Mouse (Mus musculus): Measurements from ENCODE around the gene Rgs6. TPM values are rescaled to one million over a fixed set of nuclear protein-coding genes. Genes with fewer than 3 reads are reported as not detected.

Gene Rgs6
- polyA plus RNA-seq, 1 experiment: 7.8 TPM

GRCm38 (mm10) chr12:83087010-83087409 lies 498.9 kb downstream of the Rgs6 start:
- no peak for DNase-seq (ENCODE audit: low spot score)

DNA sequence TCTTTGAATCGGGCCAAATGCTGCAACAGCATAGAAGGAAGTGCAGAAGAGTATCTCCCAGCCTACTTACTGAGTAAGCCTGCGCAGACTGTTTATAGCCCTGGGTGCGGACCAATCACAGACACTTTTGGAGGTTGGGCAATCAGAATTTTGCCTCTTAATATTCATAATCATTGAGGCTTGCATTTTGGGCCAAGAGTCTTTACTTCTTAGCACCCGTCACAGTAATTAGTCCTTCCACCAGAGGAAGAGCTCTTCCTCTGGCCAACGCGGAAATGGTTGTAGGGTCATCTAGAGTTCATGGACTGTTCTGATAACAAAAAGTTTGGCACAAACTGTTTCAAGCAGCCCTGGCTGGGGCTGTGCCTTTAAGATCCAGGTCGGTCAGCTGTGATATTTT lies 499.5 kb downstream of the Rgs6 start:
- DNase-seq (ENCODE audit: low spot score): no peak

DNA sequence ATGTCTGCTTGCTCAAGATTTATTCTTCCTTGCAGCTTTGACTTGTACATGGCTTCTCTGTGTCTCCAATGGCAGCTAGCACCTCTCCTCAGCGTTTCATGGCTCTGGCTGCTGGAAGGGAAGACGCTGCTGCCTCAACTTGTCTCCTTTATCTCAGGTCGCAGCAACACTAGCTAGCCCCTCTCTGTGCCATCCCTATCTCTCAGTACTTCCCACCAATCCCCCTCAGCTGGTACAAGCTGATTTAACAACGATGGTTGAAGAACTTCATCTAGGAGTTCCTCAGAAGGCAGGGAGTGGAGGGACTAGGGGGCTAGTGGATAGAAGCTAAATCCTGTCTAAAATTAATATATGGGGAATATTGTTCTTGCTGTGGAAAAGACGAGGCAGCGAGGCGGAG lies 503.9 kb downstream of the Rgs6 start:
- no peak for DNase-seq (ENCODE audit: low spot score)

DNA sequence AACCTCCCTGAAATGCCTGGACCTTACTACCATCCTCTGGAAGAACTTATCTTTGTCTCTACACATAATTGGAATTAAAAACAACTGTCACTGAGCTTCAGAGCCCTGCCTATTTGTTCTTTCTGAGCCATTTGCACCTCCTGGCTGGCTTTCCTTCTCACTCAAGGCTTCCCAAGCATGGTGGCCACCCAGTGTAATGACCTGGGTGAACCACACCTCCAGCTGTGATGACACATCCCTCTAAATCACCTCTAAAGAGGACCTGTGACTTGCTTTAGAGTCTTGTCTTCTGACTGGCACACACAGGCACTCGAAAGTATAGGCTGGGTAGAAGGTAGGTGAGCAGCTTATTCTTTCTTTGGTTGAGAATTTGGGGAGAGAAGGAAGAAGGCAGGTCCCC lies 509.7 kb downstream of the Rgs6 start:
- DNase-seq (ENCODE audit: low spot score): no peak

DNA sequence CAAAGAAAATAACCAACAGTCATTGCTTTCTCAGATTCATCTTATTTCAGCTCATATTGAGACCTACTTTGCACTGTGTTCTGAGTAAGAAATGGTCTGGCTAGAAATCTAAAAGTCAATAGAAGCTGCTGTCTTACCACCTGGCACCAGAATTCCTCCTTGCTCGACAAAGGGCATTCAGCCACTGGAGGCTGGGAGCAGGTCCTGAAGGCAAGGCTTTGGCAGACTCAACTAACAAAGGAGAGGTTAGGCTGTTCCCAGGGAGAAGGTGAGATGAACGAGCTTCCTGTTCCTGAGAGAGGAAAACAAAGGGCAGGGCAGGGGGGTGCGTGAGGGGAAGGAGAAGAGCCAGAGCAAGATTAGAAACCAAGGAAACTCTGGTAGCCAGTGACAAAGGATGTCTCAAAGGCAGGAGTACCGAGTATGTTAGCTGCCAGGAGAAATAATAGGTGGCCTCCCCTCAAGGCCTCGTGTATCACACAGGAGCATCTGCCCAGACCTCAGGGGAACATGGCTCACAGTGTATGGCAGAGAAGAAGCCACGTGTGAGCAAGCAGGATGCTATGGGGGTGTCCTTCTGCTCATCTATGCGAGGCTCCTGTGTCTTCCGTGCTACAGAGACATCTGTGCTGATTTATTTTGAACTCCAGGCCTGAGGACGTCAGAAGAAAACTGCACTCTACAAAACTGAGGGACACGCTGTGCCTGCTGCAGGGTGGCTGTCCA lies 510.7 kb downstream of the Rgs6 start:
- no peak for DNase-seq (ENCODE audit: low spot score)

DNA sequence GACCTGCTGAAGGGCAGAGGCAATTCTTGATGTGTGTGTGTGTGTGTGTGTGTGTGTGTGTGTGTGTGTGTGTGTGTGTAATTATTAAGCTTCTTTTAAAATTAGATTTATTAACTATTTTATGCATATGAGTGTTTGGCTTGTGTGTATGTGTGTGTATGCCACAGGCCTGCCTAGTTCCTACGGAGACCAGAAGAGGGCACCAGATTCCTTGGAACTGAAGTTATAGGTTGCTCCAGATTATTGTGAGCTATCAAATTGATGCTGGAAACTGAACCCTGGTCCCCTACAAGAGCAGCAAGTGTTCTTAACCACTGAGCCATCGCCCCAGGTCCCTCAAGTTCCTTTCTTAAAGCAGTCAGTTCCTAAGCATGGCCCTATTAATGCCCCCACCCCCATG lies 511.8 kb downstream of the Rgs6 start:
- DNase-seq (ENCODE audit: low spot score): no peak

GRCm38 (mm10) chr12:83100413-83100812 lies 512.3 kb downstream of the Rgs6 start:
- DNase-seq (ENCODE audit: low spot score): no peak

DNA sequence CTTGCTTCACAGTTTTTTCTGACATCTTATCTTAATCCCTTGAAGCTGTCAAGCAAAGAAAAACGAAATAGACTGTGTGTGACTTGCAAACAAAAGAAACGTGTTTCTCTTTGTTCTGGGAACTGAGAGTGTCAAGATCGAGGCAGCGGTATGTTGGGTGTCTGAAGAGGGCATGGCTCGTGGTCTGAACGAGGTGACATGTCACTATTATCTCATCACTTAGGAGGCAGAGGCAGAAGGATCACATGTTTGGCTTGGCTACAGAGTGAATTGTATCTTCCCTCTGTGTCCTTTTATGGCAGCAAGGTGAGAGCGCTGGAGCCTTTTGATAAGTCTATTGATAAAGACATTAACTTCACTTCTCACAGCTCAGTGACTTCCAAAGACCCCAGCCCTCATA lies 512.8 kb downstream of the Rgs6 start:
- no peak for DNase-seq (ENCODE audit: low spot score)

DNA sequence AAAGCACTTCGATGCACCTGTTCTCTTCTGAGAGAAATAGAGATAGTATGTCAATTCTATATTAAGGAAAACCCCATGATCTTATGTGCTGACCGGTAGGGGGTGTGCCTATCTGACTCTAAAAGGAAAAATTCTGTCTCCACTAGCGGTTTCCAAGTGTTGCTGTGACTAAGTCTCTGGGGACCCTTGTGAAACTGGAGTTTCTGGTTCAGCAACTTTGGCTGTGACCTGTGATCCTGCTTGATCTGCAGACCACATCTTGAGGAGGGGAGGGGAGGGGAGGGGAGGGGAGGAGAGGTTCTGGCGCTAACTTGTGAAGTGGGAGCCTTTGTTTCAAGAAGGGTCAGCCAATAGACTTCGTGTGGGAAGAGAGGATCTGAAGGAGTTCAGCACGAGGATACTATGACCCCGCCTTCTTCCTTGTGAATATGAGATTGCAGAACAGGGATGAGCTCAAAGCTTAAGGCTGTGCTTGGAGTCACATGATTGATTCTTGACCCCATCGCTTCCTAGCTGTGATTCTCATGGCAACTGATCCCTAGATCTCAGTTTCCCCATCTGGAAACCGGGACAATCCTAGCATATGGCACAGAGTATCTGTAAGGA lies 517.5 kb downstream of the Rgs6 start:
- no peak for DNase-seq (ENCODE audit: low spot score)

GRCm38 (mm10) chr12:83106120-83106517 lies 518.0 kb downstream of the Rgs6 start:
- DNase-seq (ENCODE audit: low spot score): no peak

DNA sequence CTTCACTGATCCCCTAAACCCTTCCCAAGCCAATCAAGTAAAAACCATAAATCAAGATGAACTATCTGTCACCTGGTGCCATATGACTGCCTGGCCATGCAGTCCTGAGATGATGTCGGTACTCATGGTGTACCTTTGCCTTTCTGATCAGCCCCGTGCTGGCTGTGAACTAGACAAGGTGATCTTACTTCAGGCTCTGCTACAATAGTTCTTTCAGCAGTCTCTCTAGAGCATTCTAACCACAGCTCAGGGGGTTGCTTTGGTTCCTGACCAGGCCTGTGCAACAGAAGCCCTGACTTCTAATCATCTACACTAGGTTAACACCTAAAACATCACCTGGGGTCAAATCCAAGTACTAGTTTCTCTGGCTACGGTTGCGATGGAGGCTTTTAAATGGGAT lies 521.4 kb downstream of the Rgs6 start:
- no peak for DNase-seq (ENCODE audit: low spot score)

- no peak for DNase-seq (ENCODE audit: low spot score)
These were observed 522.0 kb downstream of the Rgs6 start for GRCm38 (mm10) chr12:83109891-83110630.

DNA sequence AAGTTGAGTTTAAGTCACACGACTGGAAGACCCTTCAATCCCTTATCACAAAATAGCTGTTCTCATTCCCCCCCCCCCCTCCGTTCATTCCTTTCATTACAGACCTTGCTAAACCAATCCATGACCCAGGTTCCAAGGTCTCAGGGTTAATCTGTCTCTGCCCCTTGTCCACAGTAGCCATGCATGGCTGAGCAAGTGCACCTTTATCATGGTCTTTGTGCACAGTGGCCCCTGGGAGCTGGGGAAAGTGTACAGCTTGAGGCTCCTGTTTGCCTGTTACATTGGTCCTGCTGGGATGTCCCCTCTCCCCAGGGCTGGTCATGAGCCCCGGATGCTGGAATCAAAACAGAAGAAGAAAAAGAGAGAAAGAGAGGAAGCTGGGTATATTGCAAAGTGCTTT lies 522.6 kb downstream of the Rgs6 start:
- DNase-seq (ENCODE audit: low spot score): no peak

- DNase-seq (ENCODE audit: low spot score): no peak
These were observed 524.2 kb downstream of the Rgs6 start for GRCm38 (mm10) chr12:83112283-83112682.

GRCm38 (mm10) chr12:83112901-83113628 lies 525.0 kb downstream of the Rgs6 start:
- no peak for DNase-seq (ENCODE audit: low spot score)

DNA sequence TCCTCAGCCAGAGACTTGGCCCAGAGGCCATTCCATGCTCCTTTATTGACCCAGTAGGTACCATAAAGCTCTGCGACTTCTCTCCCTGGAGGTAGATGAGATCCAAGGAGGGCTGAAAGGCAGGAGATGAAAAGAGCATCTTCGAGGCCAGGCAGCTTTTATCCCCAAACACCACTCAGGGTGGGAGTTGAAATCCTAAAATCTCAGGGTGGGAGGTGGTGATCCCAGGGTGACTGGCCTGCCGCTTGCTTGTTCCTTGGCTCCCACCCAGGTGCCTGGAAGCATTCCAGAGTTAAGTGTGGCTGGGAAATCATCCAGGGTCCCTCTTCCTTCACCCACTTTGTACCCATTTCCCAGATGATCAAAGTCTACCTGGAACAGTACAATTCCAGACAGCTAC lies 525.9 kb downstream of the Rgs6 start:
- no peak for DNase-seq (ENCODE audit: low spot score)

- no peak for DNase-seq (ENCODE audit: low spot score)
These were observed 526.4 kb downstream of the Rgs6 start for GRCm38 (mm10) chr12:83114396-83115053.

GRCm38 (mm10) chr12:83124111-83124510 lies 536.0 kb downstream of the Rgs6 start:
- no peak for DNase-seq (ENCODE audit: low spot score)

GRCm38 (mm10) chr12:83125284-83125683 lies 537.2 kb downstream of the Rgs6 start:
- no peak for DNase-seq (ENCODE audit: low spot score)

DNA sequence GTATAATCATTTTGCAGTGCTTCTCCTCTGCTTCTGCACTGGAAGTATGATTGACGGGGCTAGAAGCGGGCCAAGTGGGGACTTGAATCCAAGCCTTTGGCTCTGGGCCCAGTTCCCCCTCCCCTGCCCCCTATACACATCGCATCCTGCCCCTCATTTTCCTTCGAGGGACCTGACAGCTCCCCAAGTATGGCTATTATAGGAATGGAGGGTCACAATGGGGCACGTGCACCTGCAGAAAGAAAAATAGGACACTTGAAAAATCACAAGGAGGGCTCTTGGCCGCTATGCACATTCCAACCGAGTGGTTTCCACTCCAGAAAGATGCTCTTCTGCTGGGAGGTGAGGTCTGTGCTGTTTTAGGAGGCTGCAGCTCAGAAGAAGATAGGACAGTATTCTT lies 538.8 kb downstream of the Rgs6 start:
- no peak for DNase-seq (ENCODE audit: low spot score)

DNA sequence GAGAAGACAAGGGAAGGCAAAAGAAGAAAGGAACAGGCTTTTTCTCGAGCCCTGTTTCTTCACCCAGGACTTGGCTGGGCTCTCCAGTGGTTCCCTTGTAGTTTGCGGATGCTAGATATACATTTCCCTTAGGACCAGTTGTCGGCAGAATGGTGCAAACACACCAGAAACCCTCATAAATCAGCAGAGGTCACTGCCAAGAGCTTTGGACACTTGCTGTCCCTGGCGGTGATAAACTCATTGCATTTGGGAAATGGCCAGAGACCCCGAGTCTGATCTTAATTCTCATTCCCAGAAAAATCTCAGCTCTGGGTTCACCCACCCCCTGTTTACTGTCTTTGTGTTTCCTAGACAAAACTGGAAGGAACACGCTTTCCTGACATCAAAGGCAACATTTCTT lies 539.9 kb downstream of the Rgs6 start:
- DNase-seq (ENCODE audit: low spot score): no peak

DNA sequence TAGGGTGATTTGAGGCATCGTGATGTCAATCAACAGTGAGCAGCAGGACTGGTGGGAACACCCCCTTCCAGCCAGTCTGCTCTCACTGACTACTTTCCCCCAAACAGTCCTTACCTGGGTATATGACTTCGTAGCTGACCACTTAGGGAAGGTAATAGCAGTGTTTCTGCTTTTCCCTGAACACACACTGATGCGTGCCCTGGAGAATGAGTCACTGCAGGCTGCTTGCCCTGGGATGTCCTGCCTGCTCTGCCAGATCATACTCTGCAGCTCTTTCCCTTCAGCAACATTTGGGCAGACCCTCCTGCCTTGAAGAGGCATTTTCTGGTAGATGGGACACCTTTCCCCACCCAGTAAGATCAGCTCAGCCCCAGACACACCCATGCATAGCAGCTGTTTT lies 540.5 kb downstream of the Rgs6 start:
- DNase-seq (ENCODE audit: low spot score): no peak
